Mouse (Mus musculus): ENCODE measurements around the gene Mtm1. TPM values are rescaled to one million over a fixed set of nuclear protein-coding genes. Genes with fewer than 3 reads are reported as not detected.

Mtm1 gene
- total and polyA plus RNA-seq, 3 experiments: 5.0 to 18.9 (median 15.6) TPM

GRCm38 (mm10) chrX:71218853-71219252 lies 8.3 kb downstream of the Mtm1 start:
- H3K4me3 ChIP-seq: no peak overlapping the region
- intact Hi-C loops (cut with DNase I): loop anchor here (5.0 to 10.0 kb wide), 3 partner anchors 67 to 744 kb away; partner anchors contain the start of gene Tmem185a
- H3K4me1 ChIP-seq (ENCODE audit: control insufficient read depth, insufficient read depth, low read length): no peaks in the 10 kb centered on the region; the same call in 1 of the 2 replicates
- H3K27ac ChIP-seq: no peak overlapping the region
- TF ChIP-seq EP300 (IDR thresholded peaks at IDR 0.05; ENCODE audit: insufficient read depth, low read depth, low read length): no peak
- TF ChIP-seq CTCF (IDR thresholded peaks at IDR 0.05): no peak
- TF ChIP-seq POLR2A (IDR thresholded peaks at IDR 0.05; ENCODE audit: insufficient read depth, low read depth, low read length): no peak
- H3K9ac ChIP-seq (ENCODE audit: low read depth, low read length): no peak overlapping the region
- H3K79me2 ChIP-seq (replicated peaks; ENCODE audit: control insufficient read depth, insufficient read depth, low read length): no peaks in the 10 kb centered on the region; the same call in 1 of the 2 replicates
- no peak for DNase-seq
- 61% methylated on average over 3 of the region's 3 CpGs for WGBS
- H3K36me3 ChIP-seq (ENCODE audit: control insufficient read depth, insufficient read depth, low read length): no peaks in the 10 kb centered on the region
- no peaks in the 10 kb centered on the region for H3K27me3 ChIP-seq (ENCODE audit: control insufficient read depth, insufficient read depth, low read length)

GRCm38 (mm10) chrX:71220896-71221295 lies 10.3 kb downstream of the Mtm1 start:
- DNase-seq: peak; percentile 22 to 26
- H3K4me3 ChIP-seq: no peak overlapping the region
- no peaks in the 10 kb centered on the region for H3K36me3 ChIP-seq (ENCODE audit: control insufficient read depth, insufficient read depth, low read length)
- H3K9ac ChIP-seq (ENCODE audit: low read depth, low read length): no peak overlapping the region
- TF ChIP-seq CTCF (IDR thresholded peaks at IDR 0.05) (no peak), EP300 (IDR thresholded peaks at IDR 0.05; ENCODE audit: insufficient read depth, low read depth, low read length) (no peak), POLR2A (IDR thresholded peaks at IDR 0.05; ENCODE audit: insufficient read depth, low read depth, low read length) (no peak)
- H3K27me3 ChIP-seq (ENCODE audit: control insufficient read depth, insufficient read depth, low read length): no peaks in the 10 kb centered on the region
- intact Hi-C loops (cut with DNase I): no loop called here
- no peak overlapping the region for H3K27ac ChIP-seq
- H3K79me2 ChIP-seq (replicated peaks; ENCODE audit: control insufficient read depth, insufficient read depth, low read length): no peaks in the 10 kb centered on the region; the same call in 1 of the 2 replicates
- 50% methylated on average over 3 of the region's 3 CpGs for WGBS
- no peaks in the 10 kb centered on the region; the same call in 1 of the 2 replicates for H3K4me1 ChIP-seq (ENCODE audit: control insufficient read depth, insufficient read depth, low read length)

GRCm38 (mm10) chrX:71222648-71223408 lies 12.3 kb downstream of the Mtm1 start:
- Histone ChIP-seq H3K79me2 (replicated peaks; ENCODE audit: control insufficient read depth, insufficient read depth, low read length) (no peaks in the 10 kb centered on the region; the same call in 1 of the 2 replicates), H3K4me1 (ENCODE audit: control insufficient read depth, insufficient read depth, low read length) (no peaks in the 10 kb centered on the region; the same call in none of the 2 replicates), H3K36me3 (ENCODE audit: control insufficient read depth, insufficient read depth, low read length) (no peaks in the 10 kb centered on the region), H3K27me3 (ENCODE audit: control insufficient read depth, insufficient read depth, low read length) (no peaks in the 10 kb centered on the region), H3K9ac (ENCODE audit: low read depth, low read length) (no peak overlapping the region), H3K27ac (no peak overlapping the region), H3K4me3 (no peak overlapping the region)
- WGBS: 65% methylated on average over 4 of the region's 4 CpGs
- TF ChIP-seq EP300 (IDR thresholded peaks at IDR 0.05; ENCODE audit: insufficient read depth, low read depth, low read length): no peak
- no peak for TF ChIP-seq CTCF (IDR thresholded peaks at IDR 0.05)
- TF ChIP-seq POLR2A (IDR thresholded peaks at IDR 0.05; ENCODE audit: insufficient read depth, low read depth, low read length): no peak
- intact Hi-C loops (cut with DNase I): no loop called here
- DNase-seq: peak in 1 of 2 experiments; percentile 21

GRCm38 (mm10) chrX:71226881-71227280 lies 16.3 kb downstream of the Mtm1 start:
- TF ChIP-seq CTCF (IDR thresholded peaks at IDR 0.05): no peak
- intact Hi-C loops (cut with DNase I): no loop called here
- Histone ChIP-seq H3K79me2 (replicated peaks; ENCODE audit: control insufficient read depth, insufficient read depth, low read length) (no peaks in the 10 kb centered on the region), H3K36me3 (ENCODE audit: control insufficient read depth, insufficient read depth, low read length) (0 out of 2 replicates have a peak, but pooled peaks cover 3% of the 10 kb centered on the region), H3K27ac (no peak overlapping the region), H3K4me1 (ENCODE audit: control insufficient read depth, insufficient read depth, low read length) (peaks cover 1% of the 10 kb centered on the region), H3K9ac (ENCODE audit: low read depth, low read length) (no peak overlapping the region), H3K27me3 (ENCODE audit: control insufficient read depth, insufficient read depth, low read length) (no peaks in the 10 kb centered on the region), H3K4me3 (no peak overlapping the region)
- 60% methylated on average over 5 of the region's 5 CpGs for WGBS
- no peak for DNase-seq

- intact Hi-C loops (cut with DNase I): no loop called here
- peaks cover 1% of the 10 kb centered on the region for H3K4me1 ChIP-seq (ENCODE audit: control insufficient read depth, insufficient read depth, low read length)
- no peaks in the 10 kb centered on the region for H3K27me3 ChIP-seq (ENCODE audit: control insufficient read depth, insufficient read depth, low read length)
- no peaks in the 10 kb centered on the region for H3K79me2 ChIP-seq (replicated peaks; ENCODE audit: control insufficient read depth, insufficient read depth, low read length)
- H3K9ac ChIP-seq (ENCODE audit: low read depth, low read length): no peak overlapping the region
- 0 out of 2 replicates have a peak, but pooled peaks cover 3% of the 10 kb centered on the region for H3K36me3 ChIP-seq (ENCODE audit: control insufficient read depth, insufficient read depth, low read length)
- TF ChIP-seq CTCF (IDR thresholded peaks at IDR 0.05): no peak
- no peak for TF ChIP-seq POLR2A (IDR thresholded peaks at IDR 0.05; ENCODE audit: insufficient read depth, low read depth, low read length)
- TF ChIP-seq EP300 (IDR thresholded peaks at IDR 0.05; ENCODE audit: insufficient read depth, low read depth, low read length): no peak
- no peak overlapping the region for H3K4me3 ChIP-seq
- no peak overlapping the region for H3K27ac ChIP-seq
- 46% methylated on average over 3 of the region's 3 CpGs for WGBS
- DNase-seq: no peak
These were observed 17.6 kb downstream of the Mtm1 start for GRCm38 (mm10) chrX:71228200-71228599.

GRCm38 (mm10) chrX:71230847-71231246 lies 20.3 kb downstream of the Mtm1 start:
- H3K4me3 ChIP-seq: no peak overlapping the region
- no peak for DNase-seq
- 0 out of 2 replicates have a peak, but pooled peaks cover 3% of the 10 kb centered on the region for H3K36me3 ChIP-seq (ENCODE audit: control insufficient read depth, insufficient read depth, low read length)
- intact Hi-C loops (cut with DNase I): no loop called here
- H3K9ac ChIP-seq (ENCODE audit: low read depth, low read length): no peak overlapping the region
- 61% methylated on average over 2 of the region's 2 CpGs for WGBS
- no peaks in the 10 kb centered on the region for H3K27me3 ChIP-seq (ENCODE audit: control insufficient read depth, insufficient read depth, low read length)
- H3K79me2 ChIP-seq (replicated peaks; ENCODE audit: control insufficient read depth, insufficient read depth, low read length): no peaks in the 10 kb centered on the region
- peaks cover 1% of the 10 kb centered on the region for H3K4me1 ChIP-seq (ENCODE audit: control insufficient read depth, insufficient read depth, low read length)
- no peak for TF ChIP-seq EP300 (IDR thresholded peaks at IDR 0.05; ENCODE audit: insufficient read depth, low read depth, low read length)
- TF ChIP-seq POLR2A (IDR thresholded peaks at IDR 0.05; ENCODE audit: insufficient read depth, low read depth, low read length): no peak
- no peak for TF ChIP-seq CTCF (IDR thresholded peaks at IDR 0.05)
- H3K27ac ChIP-seq: no peak overlapping the region
